Mouse (Mus musculus) limb, embryonic 13.5 days (tissue): ENCODE results near the gene Tex36. TPM values are rescaled to one million over a fixed set of nuclear protein-coding genes. Genes with fewer than 3 reads are reported as not detected.

Source experiments
- ATAC-seq: fragments of 200-750 bp; cut with Nextera tagmentation; 2 replicates; pipeline ENCODE4 v1.8.0; 2017; ENCODE audit warnings: low read depth, moderate number of reproducible peaks, moderate TSS enrichment; ENCODE audit not compliant: low FRiP score
- H3K27ac ChIP-seq: fragments of 300-500 bp; sonication (generic); 2 replicates; pipeline ENCODE4 v1.5.1; 2015; ENCODE audit warnings: inconsistent platforms, mild to moderate bottlenecking, moderate library complexity
- H3K27me3 ChIP-seq: fragments of 300-500 bp; sonication (generic); 2 replicates; pipeline ENCODE4 v1.6.1; 2015; ENCODE audit warnings: mild to moderate bottlenecking, inconsistent platforms
- H3K36me3 ChIP-seq: fragments of 300-500 bp; sonication (generic); 2 replicates; pipeline ENCODE4 v1.6.1; 2015; ENCODE audit warnings: inconsistent platforms, mild to moderate bottlenecking, moderate library complexity
- H3K4me1 ChIP-seq: fragments of 300-500 bp; sonication (generic); 2 replicates; pipeline ENCODE4 v1.6.1; 2015; ENCODE audit warnings: inconsistent platforms
- H3K4me2 ChIP-seq: fragments of 300-500 bp; sonication (generic); replicated peaks from 2 replicates; pipeline ENCODE4 v1.6.1; 2015; ENCODE audit warnings: inconsistent platforms, mild to moderate bottlenecking, moderate library complexity
- H3K4me3 ChIP-seq: fragments of 300-500 bp; sonication (generic); 2 replicates; pipeline ENCODE4 v1.5.1; 2015; ENCODE audit warnings: moderate library complexity, mild to moderate bottlenecking, inconsistent platforms
- H3K9ac ChIP-seq: fragments of 300-500 bp; sonication (generic); 2 replicates; pipeline ENCODE4 v1.6.1; 2015; ENCODE audit warnings: mild to moderate bottlenecking, inconsistent platforms
- H3K9me3 ChIP-seq: fragments of 300-500 bp; sonication (generic); 2 replicates; pipeline ENCODE4 v1.6.1; 2016; ENCODE audit warnings: inconsistent platforms
- WGBS: fragments of 180-500 bp; shearing (Covaris S2); methylation state at CpG from one replicate; pipeline ENCODE4 v1.1.7; 2015; 5-methylcytosine and 5-hydroxymethylcytosine counted together
- polyA plus RNA-seq: library from polyadenylated mRNA; unstranded; fragments of >200 nt; fragmentation: Nextera tagmentation; extraction: Ambion mirVana; gene quantifications from 2 replicates; pipeline ENCODE4 v1.2.1, GENCODE M21; 2015

Tex36 gene
- polyA plus RNA-seq, 1 experiment from 2014 or later = not detected

GRCm38 (mm10) chr7:133620721-133621120 is 18.8 kb upstream of the Tex36 start:
- no peak overlapping the region; the same call in 1 of the 2 replicates for H3K4me3 ChIP-seq
- H3K4me2 ChIP-seq = peak overlapping the region; percentile 36
- 23% methylated on average over 11 of the region's 11 CpGs for WGBS
- no peaks in the 10 kb centered on the region for H3K9me3 ChIP-seq
- no peak overlapping the region for H3K27ac ChIP-seq
- peaks cover 20% of the 10 kb centered on the region; the same call in 1 of the 2 replicates for H3K27me3 ChIP-seq
- no peak for ATAC-seq
- no peaks in the 10 kb centered on the region for H3K36me3 ChIP-seq
- no peak overlapping the region for H3K9ac ChIP-seq
- H3K4me1 ChIP-seq = peaks cover 7% of the 10 kb centered on the region; the same call in 1 of the 2 replicates

GRCm38 (mm10) chr7:133612981-133613380 is 11.0 kb upstream of the Tex36 start:
- H3K9me3 ChIP-seq = no peaks in the 10 kb centered on the region
- H3K27ac ChIP-seq = no peak overlapping the region
- no peak overlapping the region for H3K4me3 ChIP-seq
- peaks cover 3% of the 10 kb centered on the region; the same call in 1 of the 2 replicates for H3K27me3 ChIP-seq
- H3K4me2 ChIP-seq = no peak overlapping the region
- no peak for ATAC-seq
- 79% methylated on average over 2 of the region's 2 CpGs for WGBS
- no peak overlapping the region for H3K9ac ChIP-seq
- H3K4me1 ChIP-seq = peaks cover 14% of the 10 kb centered on the region; the same call in 1 of the 2 replicates
- no peaks in the 10 kb centered on the region for H3K36me3 ChIP-seq

GRCm38 (mm10) chr7:133609585-133609984 is 7.6 kb upstream of the Tex36 start:
- no peak for ATAC-seq
- no peak overlapping the region for H3K27ac ChIP-seq
- H3K4me3 ChIP-seq = no peak overlapping the region
- peaks cover 32% of the 10 kb centered on the region for H3K4me1 ChIP-seq
- no peaks in the 10 kb centered on the region for H3K9me3 ChIP-seq
- H3K36me3 ChIP-seq = no peaks in the 10 kb centered on the region
- peaks cover 5% of the 10 kb centered on the region; the same call in 1 of the 2 replicates for H3K27me3 ChIP-seq
- WGBS = 38% methylated on average over 8 of the region's 8 CpGs
- no peak overlapping the region; the same call in 1 of the 2 replicates for H3K4me2 ChIP-seq
- H3K9ac ChIP-seq = no peak overlapping the region

GRCm38 (mm10) chr7:133608631-133609340 is 6.8 kb upstream of the Tex36 start:
- Histone ChIP-seq H3K27me3 (peaks cover 6% of the 10 kb centered on the region; the same call in 1 of the 2 replicates), H3K9ac (no peak overlapping the region), H3K4me2 (no peak overlapping the region), H3K27ac (no peak overlapping the region), H3K4me3 (no peak overlapping the region), H3K4me1 (peaks cover 32% of the 10 kb centered on the region), H3K36me3 (no peaks in the 10 kb centered on the region), H3K9me3 (no peaks in the 10 kb centered on the region)
- no peak for ATAC-seq
- 71% methylated on average over 13 of the region's 13 CpGs for WGBS

- 74% methylated on average over 13 of the region's 13 CpGs for WGBS
- no peak overlapping the region for H3K27ac ChIP-seq
- no peak overlapping the region for H3K4me3 ChIP-seq
- peaks cover 32% of the 10 kb centered on the region for H3K4me1 ChIP-seq
- no peak overlapping the region for H3K4me2 ChIP-seq
- no peaks in the 10 kb centered on the region for H3K36me3 ChIP-seq
- no peaks in the 10 kb centered on the region for H3K9me3 ChIP-seq
- peaks cover 14% of the 10 kb centered on the region; the same call in 1 of the 2 replicates for H3K27me3 ChIP-seq
- no peak for ATAC-seq
- H3K9ac ChIP-seq = no peak overlapping the region
Observed at GRCm38 (mm10) chr7:133607883-133608575, 6.1 kb upstream of the Tex36 start.

- ATAC-seq = no peak
- no peaks in the 10 kb centered on the region for H3K36me3 ChIP-seq
Observed at GRCm38 (mm10) chr7:133607331-133607730, 5.4 kb upstream of the Tex36 start.

GRCm38 (mm10) chr7:133604427-133605081 is 2.6 kb upstream of the Tex36 start:
- no peak overlapping the region for H3K27ac ChIP-seq
- no peaks in the 10 kb centered on the region for H3K9me3 ChIP-seq
- no peaks in the 10 kb centered on the region for H3K36me3 ChIP-seq
- H3K4me3 ChIP-seq = no peak overlapping the region
- ATAC-seq = no peak
- WGBS = 41% methylated on average over 13 of the region's 13 CpGs
- 0 out of 2 replicates have a peak overlapping the region, but pooled peaks have one; percentile 7 for H3K4me2 ChIP-seq
- H3K9ac ChIP-seq = no peak overlapping the region
- H3K4me1 ChIP-seq = peaks cover 26% of the 10 kb centered on the region
- H3K27me3 ChIP-seq = 0 out of 2 replicates have a peak, but pooled peaks cover 14% of the 10 kb centered on the region

More at GRCm38 (mm10) chr7:133607331-133607730, 5.4 kb upstream of the Tex36 start:
- Histone ChIP-seq H3K9me3 (no peaks in the 10 kb centered on the region), H3K4me2 (no peak overlapping the region), H3K9ac (no peak overlapping the region), H3K4me3 (no peak overlapping the region), H3K27me3 (peaks cover 14% of the 10 kb centered on the region; the same call in 1 of the 2 replicates), H3K4me1 (peaks cover 32% of the 10 kb centered on the region), H3K27ac (no peak overlapping the region)
- 43% methylated on average over 5 of the region's 5 CpGs for WGBS

GRCm38 (mm10) chr7:133603156-133603555 is 1.2 kb upstream of the Tex36 start:
- H3K9me3 ChIP-seq = no peaks in the 10 kb centered on the region
- H3K27ac ChIP-seq = no peak overlapping the region
- H3K27me3 ChIP-seq = 0 out of 2 replicates have a peak, but pooled peaks cover 12% of the 10 kb centered on the region
- 78% methylated on average over 2 of the region's 2 CpGs for WGBS
- ATAC-seq = no peak
- no peak overlapping the region for H3K4me2 ChIP-seq
- H3K36me3 ChIP-seq = no peaks in the 10 kb centered on the region
- H3K4me3 ChIP-seq = no peak overlapping the region
- no peak overlapping the region for H3K9ac ChIP-seq
- peaks cover 24% of the 10 kb centered on the region for H3K4me1 ChIP-seq

- Histone ChIP-seq H3K9me3 (no peaks in the 10 kb centered on the region), H3K4me2 (no peak overlapping the region), H3K9ac (no peak overlapping the region), H3K4me1 (peaks cover 13% of the 10 kb centered on the region; the same call in 1 of the 2 replicates), H3K27me3 (0 out of 2 replicates have a peak, but pooled peaks cover 8% of the 10 kb centered on the region), H3K27ac (no peak overlapping the region), H3K36me3 (no peaks in the 10 kb centered on the region), H3K4me3 (no peak overlapping the region)
- 70% methylated on average over 1 of the region's 1 CpGs for WGBS
- no peak for ATAC-seq
Observed at GRCm38 (mm10) chr7:133600558-133600957, 1.4 kb downstream of the Tex36 start.

- H3K4me2 ChIP-seq = no peak overlapping the region
- H3K9ac ChIP-seq = no peak overlapping the region
- H3K9me3 ChIP-seq = no peaks in the 10 kb centered on the region
- no peak overlapping the region for H3K4me3 ChIP-seq
- no peaks in the 10 kb centered on the region for H3K27me3 ChIP-seq
- H3K36me3 ChIP-seq = no peaks in the 10 kb centered on the region
- ATAC-seq = no peak
- peaks cover 6% of the 10 kb centered on the region; the same call in 1 of the 2 replicates for H3K4me1 ChIP-seq
- no peak overlapping the region for H3K27ac ChIP-seq
- 77% methylated on average over 1 of the region's 1 CpGs for WGBS
Observed at GRCm38 (mm10) chr7:133591750-133592149, 10.2 kb downstream of the Tex36 start.

GRCm38 (mm10) chr7:133583216-133583615 is 18.7 kb downstream of the Tex36 start:
- H3K4me2 ChIP-seq = no peak overlapping the region
- WGBS = 90% methylated on average over 6 of the region's 6 CpGs
- H3K9me3 ChIP-seq = no peaks in the 10 kb centered on the region
- no peak overlapping the region for H3K4me3 ChIP-seq
- H3K9ac ChIP-seq = no peak overlapping the region
- no peak for ATAC-seq
- no peaks in the 10 kb centered on the region for H3K36me3 ChIP-seq
- no peaks in the 10 kb centered on the region for H3K4me1 ChIP-seq
- no peaks in the 10 kb centered on the region for H3K27me3 ChIP-seq
- no peak overlapping the region for H3K27ac ChIP-seq

- Histone ChIP-seq H3K4me1 (no peaks in the 10 kb centered on the region), H3K27ac (no peak overlapping the region), H3K4me3 (no peak overlapping the region), H3K27me3 (no peaks in the 10 kb centered on the region), H3K9ac (no peak overlapping the region), H3K36me3 (no peaks in the 10 kb centered on the region), H3K9me3 (no peaks in the 10 kb centered on the region), H3K4me2 (no peak overlapping the region)
- 90% methylated on average over 4 of the region's 4 CpGs for WGBS
- ATAC-seq = no peak
Observed at GRCm38 (mm10) chr7:133580296-133580640, 21.7 kb downstream of the Tex36 start.
